Mouse (Mus musculus) urinary bladder, postnatal 10 days (tissue): ENCODE results near the gene Scin.
"Not testable (repeated sequence)": the region's sequence is repeated elsewhere in the genome, so short reads cannot be mapped to it uniquely, and the experiment has no call there.

Experiments
- DNase-seq: peaks from one replicate; pipeline ENCODE4 v3.0.0; 2022; ENCODE audit warnings: low spot score

Scin gene

DNA sequence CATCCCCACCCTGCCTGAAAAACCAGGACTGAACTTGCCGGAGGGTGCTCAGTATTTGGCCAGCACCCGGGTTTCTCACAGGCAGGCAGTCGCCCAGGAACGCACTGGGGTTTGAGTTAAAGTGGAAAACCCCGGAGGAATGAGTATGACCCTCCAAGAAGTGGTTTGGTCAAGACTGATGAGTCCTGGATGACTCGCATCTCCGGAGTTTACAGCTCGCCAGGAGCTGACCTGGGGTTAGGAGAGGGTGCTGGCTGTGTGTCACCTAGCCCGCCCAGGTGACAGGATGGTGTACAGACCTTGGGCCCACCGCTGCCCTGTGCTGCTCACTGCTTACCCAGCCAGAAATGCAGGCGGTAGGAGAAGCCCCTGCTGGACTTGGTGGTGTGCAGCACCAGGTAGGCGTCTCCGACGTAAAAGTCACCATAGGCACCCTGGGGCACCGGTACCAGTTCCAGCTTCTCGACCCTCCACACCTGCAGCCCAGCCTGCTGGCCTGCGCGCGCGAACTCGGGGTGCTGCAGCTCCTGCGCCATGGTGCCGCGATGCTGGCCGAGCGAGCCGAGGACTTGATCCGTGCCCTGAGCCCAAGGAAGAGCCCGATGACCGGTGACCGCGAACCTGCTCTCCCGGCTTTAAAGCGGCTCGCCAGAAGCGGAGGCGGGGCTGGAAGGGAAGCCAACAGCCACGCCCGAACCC lies at the start of gene Scin:
TSS of gene Scin (minus strand) at position 656 of the 699 bp plus-strand sequence.
- no peak for DNase-seq

DNA sequence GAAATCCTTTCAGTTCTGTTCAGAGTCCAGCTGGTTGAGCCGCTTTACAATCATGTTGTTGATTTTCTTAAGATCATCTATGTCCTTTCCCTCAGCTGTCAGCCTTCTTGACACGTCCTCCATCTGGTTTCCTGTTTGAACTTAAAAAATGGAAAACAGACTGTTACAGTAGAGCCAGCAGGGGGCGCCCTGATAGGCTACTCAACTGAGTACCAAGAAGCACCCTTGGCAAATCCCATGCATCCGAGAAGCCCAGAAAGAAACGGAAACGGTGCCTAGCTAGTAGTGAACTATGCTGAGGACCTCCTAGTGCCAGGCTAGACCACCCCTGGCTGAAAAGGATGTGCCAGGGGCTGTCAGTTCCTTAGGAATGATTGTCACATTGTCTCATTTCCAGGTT lies 43.1 kb upstream of the Scin start:
- DNase-seq: no peak

DNA sequence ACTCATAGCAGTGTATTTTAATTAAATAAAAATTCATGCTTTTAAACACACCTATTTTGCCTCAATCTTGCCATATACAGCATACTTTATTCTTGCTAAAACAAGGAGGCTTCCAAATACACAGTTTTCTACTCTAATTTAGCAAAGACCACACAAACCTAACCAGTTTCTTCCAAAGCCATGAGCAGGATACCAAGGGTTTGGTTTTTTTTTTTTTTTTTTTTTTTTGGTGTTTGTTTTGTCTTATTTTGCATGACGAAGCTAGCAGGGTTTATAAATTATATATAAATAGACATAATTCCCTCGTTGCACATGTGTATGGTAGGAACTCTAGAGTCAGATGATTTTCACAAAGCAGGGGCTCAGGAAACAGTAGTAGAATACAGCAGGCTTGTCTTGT lies 42.1 kb upstream of the Scin start:
- DNase-seq: no peak

DNA sequence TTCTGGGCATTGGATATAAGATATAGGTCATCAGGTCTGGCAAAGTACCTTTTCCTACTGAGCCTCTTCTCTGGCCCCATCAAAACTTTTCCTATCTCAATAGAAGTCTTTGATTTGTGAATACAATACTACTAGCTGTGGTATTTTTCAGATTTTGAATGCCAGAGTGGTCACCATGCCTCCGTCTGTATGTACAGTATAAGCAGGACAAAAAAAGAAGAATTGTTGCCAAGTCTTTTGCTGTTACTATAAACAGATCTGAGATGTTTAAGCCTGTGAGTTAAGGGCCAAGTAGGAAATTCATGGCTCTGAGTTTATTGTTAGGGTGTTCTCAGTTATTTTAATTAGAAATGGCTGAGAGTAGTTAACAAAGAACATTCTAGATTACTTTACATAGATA lies 41.1 kb upstream of the Scin start:
- DNase-seq: not testable (repeated sequence)

DNA sequence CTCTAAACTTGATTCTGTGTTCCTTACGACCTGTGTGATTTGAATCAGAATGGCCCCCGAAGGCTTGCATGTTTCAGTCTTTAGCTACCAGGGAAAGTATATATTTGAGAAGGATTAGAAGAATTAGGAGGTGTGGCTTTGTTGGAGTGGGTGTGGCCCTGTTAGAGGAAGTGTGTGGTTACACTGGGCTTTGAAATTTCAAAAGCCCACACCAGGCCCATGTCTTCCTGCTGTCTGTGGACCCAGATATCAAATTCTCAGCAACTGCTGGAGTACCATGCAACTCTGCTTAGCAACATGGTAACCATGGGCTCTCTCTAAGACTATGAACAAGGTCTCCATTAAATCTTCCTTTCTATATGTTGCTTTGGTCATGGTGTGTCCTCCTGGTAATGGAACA lies 37.6 kb upstream of the Scin start:
- no peak for DNase-seq

DNA sequence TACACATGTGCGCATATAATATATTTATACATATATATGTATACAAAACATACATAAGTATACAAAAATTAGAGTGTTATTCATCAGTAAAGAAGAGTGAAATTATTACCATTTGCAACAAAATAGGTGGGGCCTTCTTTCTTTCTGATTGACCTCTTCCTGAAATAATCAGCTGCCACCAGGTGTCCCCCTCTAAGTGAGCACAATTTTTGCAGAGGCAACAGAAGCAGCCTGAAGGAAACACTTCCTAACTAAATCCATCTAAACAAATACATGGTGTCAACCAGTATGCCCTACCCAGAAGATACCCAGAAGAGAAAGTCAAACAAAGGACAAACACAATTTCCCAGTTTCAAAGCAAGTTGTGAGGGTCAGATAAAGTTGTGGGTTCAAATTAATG lies 35.6 kb upstream of the Scin start:
- no peak for DNase-seq

DNA sequence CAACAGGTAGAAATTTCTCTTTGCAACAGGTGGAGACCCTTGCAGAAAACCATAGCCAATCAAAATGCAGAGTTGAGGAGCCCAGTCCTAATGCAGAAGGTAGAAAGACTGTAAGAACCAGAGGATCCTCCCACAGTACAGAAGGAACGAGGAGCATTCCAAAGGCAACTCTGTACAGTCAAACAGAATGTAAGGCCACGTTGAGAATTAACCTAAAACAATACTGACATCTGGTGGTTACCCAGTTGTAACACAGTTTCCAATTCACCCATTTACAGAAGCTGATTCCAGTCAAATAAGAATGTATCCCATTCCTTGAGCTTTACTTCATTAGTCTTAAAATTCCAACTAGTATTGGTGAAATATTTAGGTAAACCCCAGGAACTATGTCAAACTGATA lies 30.6 kb upstream of the Scin start:
- DNase-seq: no peak

DNA sequence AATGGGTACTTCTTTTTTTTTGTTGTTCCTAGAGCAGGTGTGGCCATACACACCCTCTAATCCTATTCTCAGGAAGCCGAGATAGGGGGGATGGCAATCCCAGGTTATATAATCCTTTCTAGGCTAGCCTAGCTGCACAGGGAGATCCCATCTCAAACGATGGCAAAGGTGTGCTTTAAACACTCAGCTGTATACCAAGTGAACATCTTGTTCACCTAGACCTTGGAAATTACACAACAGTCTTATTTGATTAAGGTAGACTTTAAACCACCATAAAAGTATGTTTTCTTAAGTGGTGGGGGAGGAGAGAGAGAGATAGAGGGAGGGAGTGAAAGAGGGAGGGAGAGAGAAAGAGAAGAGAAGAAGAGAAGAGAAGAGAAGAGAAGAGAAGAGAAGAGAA lies 26.7 kb upstream of the Scin start:
- no peak for DNase-seq

DNA sequence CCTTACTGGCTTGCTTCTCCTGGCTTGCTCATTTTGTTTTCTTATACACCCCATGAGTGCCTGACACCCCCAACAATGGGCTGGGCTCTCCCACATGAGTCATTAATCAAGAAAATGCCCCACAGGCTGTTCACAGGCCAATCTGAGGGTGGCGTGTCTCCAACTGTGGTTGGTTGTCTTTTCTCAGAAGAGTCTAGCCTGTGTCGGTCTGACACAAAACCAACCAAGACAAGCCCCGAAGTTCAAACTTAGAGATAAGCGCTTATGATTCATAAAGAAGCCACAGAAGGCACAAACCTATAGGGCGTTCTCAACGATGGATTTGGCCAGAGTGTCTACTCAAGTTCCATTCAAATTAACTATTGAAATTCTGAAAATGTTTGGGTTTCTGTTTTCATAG lies 20.2 kb upstream of the Scin start:
- no peak for DNase-seq

DNA sequence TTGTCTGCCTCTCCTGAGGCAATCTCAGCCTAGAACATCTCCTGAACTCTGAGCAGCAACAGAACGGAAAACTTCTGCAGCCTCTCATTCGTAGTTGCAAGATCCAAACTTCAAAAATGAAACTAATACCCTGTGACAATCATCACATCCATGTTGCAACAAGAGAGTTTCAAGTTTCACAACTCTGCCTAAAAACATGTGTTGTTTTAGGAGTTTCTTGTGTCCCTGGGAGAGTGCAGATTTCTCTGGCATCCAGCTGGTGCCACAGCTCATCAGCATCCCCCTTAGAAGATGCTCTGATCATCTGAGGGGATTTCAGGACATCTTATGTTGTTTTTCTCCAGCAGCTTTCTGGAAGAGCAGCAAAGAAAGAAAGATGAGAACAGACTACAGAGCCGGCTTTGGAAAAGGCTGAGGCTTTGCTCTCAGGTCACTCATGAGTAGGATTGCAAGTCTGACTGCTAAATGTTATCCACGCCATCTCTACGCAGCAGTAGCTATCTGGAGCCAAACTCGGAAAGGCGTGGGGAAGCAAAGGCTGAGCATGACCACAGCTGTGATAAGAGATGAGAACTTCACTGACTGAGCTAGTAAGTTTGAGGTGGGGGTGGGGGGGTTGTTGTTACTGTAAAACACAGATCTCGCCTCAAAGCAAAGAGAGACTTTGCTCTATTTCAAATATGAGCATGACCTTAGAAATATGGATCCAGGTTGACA lies 18.5 kb upstream of the Scin start:
- DNase-seq: no peak

DNA sequence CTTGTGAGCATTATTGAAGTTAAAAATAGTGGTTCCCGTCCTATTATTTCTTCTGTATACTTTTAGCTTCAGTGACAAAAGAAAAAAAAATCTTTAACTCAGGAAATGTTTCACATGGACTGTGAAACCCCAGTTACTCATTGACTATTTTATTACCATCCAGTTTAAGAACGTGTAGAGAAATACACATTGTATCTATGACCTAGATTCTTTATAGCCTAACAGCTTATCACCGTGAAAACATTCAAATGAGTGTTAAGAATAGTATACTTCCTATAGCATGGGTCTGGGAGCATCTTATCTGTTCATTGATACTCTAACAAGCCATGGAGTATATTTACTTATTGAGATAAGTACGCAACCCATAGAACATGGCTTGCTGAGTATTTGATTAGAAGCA lies 13.3 kb upstream of the Scin start:
- DNase-seq: no peak

DNA sequence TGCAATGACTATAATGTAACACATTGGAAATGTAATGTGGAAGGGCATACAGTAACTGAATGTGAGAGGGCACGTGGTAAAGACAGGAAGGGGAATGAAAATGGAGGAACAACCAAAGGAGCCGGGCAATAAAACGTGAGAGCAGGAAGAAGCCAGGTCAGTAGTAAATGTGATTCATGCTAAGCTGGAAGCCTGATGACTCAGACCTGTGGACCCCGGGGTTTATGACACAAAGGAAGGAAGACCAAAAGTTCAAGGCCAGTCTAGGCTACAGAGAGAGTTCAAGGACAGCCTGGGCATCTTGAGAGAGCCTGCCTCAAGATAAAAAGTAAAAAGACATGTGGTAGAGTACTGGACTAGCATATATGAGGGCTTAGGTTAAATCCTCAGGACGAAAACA lies 12.5 kb upstream of the Scin start:
- DNase-seq: no peak

DNA sequence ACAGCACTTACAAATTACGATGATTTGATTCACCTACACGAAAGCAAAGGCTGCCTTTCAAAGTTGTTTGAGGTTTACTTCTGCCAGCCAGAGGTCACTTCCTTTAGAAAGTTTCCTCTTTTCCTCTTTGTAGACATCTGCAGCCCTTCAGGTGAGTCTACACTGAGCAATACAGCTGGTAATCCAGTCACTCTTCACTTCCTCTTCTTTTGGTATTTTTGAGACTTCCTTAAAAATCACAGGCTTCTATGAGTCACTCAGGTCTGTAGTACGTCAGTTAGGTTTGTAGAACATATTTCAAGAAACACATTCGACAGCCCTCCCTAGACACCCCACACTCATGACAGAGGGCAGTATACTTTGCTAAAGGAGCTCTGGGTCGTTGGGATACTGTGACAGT lies 6.7 kb upstream of the Scin start:
- DNase-seq: no peak

DNA sequence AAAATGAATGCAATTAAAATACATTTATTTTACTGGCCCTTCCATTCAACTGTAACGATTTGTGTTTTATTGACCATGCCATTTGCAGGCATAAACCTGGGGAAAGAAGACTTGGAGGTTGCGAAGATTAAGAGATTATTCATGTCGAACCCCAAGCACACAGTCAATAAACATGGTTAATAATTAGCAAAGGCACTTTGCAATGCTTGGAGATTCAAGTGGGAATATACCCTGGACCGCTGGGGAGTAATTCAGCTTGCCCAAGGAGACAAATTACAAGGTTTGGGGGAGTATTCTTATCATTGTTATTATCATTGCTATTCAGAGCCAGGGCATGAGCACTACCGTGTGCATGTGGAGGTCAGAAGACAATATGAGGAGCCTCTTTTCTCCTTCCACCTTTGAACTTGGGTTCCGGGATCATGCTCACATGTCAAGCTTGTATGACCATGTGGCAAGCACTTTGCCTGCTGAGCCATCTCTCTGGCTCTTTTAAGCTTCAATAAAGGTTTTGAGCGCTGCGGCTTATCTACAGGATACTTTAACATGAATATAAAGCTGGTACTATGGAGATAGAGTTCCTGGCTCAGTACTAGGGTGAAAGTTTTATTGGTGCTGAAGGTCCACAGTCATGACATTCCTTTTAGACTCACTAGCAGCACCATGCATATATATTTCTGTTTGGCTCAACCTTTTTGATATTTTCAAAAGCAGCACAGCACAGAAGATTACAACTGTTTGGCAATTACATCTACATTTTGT lies 5.6 kb upstream of the Scin start:
- DNase-seq: no peak

DNA sequence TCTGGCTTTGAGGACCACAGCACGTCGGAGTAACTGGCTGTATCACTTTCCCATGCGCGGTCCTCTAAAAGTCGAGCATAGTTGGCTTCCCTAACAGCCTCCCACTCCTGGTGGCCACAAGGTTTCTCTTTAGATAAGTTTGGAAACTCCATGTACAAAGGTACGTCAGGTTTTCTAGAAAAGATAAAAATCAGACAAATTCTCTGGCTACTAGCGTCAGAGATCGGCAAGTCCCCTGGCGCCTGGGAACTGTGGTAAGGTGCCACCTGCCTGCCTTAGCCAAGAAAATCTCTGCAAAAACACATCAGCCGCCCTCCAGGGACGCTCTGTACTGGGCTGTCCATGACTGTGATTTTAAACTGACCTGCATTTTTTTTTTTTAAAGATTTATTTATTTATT lies 501 bp upstream of the Scin start:
- no peak for DNase-seq

DNA sequence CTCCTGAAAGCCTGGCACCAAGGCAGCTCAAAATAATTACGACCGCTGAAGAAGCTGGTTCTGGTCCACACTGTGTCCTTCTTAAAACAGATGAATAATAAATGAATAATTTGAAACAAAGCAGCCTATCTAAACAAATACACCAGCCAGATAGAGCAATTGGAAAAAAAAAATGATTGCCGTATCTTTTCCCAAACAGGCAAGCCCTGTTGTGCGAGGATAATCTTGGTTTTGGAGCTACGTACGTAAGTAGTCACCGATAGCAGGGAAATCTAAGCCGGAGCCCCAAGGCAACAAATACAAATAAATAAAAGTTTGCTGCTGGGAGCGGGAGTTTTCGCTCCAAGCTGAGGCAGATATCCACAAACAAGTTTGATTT lies 845 bp downstream of the Scin start:
- DNase-seq: no peak

DNA sequence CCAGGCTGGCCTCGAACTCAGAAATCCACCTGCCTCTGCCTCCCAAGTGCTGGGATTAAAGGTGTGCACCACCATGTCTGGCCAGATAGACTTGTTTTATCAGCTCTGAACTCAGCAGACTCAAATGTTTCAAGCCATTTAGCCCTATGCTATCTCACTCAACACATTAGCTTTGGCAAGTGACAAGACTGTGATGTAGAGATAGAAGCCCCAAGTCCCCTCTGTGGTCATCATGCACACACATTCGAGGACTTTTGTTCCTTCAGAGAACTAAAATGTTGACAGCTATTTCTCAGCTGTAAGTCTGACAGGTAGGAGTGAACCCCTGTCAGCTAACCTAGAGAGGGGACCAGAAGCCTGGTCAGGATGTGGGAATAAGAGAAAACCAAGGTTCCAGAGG lies 15.2 kb downstream of the Scin start:
- no peak for DNase-seq

DNA sequence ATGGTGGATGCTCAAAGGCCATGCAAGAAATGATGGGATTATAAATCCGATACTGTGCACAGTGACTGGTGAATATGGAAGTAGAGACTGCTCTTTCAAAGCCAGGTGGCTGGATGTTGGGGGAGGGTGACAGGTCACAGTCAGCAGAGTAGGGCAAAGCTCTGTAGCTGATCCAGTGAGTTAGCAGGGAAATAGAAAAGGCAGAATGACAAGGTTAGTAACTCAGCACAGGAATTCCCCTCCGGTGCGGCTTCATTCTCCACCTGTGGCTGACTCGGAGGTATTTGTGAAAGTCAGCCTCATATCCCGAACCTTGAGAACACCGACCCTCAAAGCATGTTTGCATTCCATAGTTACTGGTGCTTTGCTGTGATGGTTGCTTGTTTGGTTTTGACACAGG lies 17.0 kb downstream of the Scin start:
- DNase-seq: no peak

DNA sequence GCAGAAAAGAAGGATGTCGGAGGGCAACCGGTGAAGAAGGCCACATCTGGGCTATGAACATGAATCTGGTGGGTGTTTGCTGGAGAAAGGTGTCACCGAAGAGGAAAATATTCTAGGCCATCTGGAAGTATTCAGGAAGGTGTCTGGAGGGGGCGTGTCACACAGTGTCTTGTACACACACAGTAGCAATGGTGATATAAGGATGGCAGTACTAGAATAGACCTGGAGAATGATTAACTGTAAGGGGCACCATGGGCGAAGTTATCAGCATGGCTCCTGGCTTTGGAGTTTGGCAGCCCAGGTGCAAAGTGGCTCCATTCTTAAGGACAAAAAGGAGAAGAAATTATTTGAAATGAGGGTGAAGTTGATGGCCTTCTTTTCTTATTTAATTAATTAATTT lies 17.8 kb downstream of the Scin start:
- no peak for DNase-seq

DNA sequence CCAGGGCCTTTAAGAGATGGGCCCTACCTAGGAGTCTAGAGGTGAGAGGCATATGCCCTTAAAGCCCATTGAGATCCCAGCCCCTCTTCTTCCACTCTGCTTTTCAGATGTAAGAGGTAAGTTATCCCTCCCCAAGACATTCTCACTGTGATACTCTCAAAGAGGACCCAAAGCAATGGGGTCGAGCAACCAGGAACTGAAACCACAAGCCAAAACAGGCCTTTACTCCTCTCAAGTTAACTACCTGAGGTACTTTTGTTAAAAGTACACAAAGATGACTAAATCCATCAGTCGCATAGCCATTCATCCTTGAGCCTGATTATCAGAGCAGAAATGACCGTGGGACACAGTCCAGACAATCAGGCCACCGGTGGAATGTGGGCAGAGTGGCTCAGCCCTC lies 19.1 kb downstream of the Scin start:
- DNase-seq: no peak

DNA sequence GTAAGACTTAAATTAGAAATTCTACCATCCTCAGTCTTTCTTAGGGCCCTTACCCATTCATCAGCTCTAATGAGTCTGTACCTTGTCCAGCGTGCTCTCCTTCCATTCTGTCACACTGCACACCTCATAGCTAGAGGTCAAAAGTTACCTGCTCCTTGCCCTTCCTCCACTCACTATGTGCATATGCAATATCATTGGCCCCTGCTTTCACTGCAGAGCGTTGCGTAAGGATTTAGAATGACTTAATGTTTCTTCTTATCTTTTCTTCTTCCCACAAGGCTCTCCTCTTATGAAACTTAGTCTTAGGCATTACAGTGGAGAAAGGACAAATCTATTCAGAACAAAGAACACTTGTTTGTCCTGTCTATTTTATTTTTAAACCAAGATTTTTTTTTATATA lies 20.0 kb downstream of the Scin start:
- no peak for DNase-seq

DNA sequence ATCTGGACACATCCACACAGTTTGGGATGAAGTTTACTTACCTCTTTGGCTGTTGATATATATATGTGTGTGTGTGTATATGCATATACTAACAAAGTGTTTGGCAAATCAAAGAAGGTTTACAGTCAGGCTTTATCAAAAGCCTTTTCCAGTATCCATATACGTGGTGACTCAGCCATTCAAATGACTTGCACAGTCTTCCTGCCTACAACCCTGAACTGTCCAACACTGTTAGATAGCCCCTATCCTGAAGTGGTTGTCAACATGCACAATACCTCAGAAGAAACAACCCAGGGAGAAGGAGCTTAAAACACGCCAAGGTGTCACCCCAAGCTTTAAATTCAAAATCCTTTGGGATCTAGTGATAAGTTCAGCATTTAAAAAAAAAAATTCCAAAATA lies 20.4 kb downstream of the Scin start:
- DNase-seq: no peak

DNA sequence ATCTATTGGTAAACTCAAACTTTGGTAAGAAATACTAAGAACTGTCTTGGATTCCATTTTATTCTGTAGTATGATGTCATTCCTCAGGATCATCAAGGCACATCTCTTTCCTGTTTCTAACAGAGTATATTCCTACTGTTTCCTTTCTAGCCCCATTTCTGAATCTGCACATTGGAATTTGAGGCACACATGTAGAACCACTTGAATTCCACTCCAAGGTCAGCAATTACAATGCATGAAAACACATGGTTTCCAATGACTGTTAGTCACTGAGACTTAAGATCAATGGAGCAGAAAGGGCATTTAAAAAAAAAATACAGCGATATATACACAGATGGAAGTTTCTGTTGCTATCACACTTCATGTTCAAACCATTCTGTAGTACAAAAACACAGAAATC lies 24.8 kb downstream of the Scin start:
- no peak for DNase-seq
